Mouse (Mus musculus) adrenal gland, adult 10 weeks (tissue): ENCODE results near the gene Disp2. TPM values are rescaled to one million over a fixed set of nuclear protein-coding genes. Genes with fewer than 3 reads are reported as not detected.

Source experiments
- polyA plus RNA-seq: library from polyadenylated mRNA; stranded (reverse); fragments of 350-450 nt; fragmentation: Illumina TruSeq; extraction: RNeasy Lipid Tissue Mini Kit (QIAGEN cat#74804); gene quantifications from one replicate; pipeline ENCODE4 v1.2.3, GENCODE M21; 2014; ENCODE audit warnings: low read depth, low replicate concordance

Disp2 gene
- polyA plus RNA-seq, result 11.0 TPM

GRCm38 (mm10) chr2:118779504-118780480 is at the start of gene Disp2:
Disp2 (plus strand) TSS chr2:118779719.

DNA sequence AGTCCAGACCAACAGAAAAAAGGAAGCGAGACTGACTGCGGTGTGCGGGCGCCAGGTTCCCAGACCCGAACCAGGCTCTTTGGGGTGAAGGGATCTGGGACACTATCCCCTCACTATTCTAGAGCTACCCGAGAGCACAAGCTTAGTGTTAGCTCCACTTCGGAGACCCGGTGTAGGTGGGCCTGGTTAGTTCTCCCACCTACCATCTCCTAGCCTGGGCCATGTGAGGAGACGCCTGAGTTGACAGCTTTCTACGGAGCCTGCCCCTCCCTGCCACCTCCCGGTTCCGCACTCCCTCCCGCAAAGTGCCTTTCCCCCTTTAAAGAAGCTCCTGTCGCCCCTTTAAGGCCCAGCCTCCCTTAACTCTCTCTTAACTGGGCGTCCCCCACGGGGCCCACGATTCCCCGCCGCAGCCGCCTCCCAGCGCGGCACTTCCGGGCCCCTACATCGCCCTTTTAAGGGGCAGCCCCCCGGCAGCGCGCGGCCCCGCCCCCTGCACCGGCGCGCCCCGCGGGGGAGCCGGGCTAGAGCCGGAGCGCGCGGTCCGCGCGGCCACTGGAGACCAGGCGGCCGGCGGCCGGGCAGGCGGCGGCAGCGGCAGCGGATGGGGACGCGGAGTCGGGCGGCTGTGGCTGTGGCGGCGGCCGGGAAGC is 34.2 kb upstream of the Disp2 start, which contains the start of gene Inafm2:
Gene Inafm2, plus strand, starts transcription at position 527 of the 653 bp plus-strand sequence.

GRCm38 (mm10) chr2:118761906-118762783 is 17.4 kb upstream of the Disp2 start, which contains the start of gene Ccdc9b:
Ccdc9b (minus strand) TSS chr2:118762661.

DNA sequence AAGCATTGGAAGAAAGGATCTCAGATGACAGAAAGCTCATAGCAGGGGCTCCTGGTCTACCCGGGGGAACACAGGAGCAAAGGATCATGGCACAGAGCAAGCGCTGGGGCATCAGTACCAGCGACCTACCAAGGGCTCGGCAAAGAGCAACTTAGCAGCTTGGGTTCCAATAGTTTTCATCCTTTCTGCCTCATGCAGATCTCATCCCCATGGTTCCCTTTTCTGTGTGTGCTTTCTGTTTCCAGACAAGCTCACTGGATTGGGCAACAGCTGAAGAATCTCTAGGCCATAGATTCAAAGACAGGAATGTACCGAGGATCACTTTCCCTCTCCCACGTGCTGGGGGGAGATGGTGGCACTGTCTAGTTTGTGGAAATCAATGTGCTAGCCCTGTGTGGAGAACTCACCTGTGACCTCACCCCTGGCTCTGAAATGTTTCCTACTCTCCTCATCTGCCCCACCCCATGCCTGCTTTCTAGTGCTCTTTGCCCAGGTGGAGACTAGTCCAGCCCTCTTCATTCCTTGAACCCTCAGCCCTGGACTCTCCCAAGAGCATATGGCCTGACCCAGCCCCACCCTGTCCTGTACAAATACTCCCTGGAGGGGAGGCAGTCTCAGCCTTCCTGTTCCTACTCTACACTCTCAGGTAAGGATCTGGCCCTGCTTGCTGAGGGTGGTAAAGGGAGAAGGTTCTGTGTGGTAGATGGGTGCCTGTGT is 7.2 kb upstream of the Disp2 start, which contains the start of gene Phgr1:
Gene Phgr1, plus strand, starts transcription at position 612 of the 717 bp plus-strand sequence.

DNA sequence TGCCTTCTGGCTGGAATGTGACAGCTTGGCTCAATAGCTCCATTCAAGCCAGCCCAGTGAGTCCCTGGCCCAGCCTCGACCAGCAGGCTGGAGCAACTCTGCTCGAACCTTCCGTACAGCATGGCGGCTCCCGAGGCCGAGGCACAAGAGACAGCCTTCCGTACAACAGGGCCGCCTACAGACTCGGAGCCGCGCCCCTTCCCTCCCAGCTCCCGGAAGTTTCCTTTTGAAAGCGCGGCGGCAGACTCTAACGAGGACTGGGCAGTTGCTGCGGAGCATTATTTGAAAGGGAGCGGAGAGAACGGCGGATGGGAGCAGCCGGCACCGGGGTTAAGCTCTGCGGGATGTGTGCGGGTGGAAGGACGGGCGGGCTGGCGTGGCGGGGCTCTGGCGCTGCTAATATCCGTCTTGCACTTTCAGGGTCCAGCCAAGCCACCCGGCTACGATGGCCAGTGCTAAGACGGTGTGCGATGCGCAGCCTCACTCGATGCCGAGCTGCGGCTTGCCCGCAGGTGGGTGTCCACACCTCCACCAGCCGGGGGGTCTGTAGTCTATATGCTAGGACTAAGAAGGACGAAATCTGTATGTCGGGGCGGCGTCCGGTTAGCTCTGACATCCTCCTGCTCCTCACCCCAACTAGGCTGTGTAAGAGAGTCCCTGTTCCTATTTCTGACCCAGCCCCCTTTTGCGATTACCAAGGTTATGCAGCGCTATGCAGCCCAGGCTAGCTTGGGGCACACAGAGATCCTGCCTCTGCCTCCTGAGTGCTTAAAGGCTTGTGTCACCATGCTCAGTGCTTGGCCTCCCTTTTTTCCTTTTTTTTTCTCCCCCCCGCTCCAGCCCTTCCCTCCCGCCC is 34.7 kb downstream of the Disp2 start, which contains the start of gene Knstrn:
Gene Knstrn, plus strand, starts transcription at position 23 of the 856 bp plus-strand sequence.

Other genes starting within 250 kb of the Disp2 start
- gene Bmf, start 230.0 kb upstream of the Disp2 start, polyA plus RNA-seq, result 3.0 TPM
- 3.8 TPM for gene Bub1b, start 181.5 kb upstream of the Disp2 start, polyA plus RNA-seq
- 2.3 TPM for gene Pak6, start 116.4 kb upstream of the Disp2 start, polyA plus RNA-seq
- 0.12 TPM for gene Ankrd63, start 75.8 kb upstream of the Disp2 start, polyA plus RNA-seq
- gene Plcb2, start 51.3 kb upstream of the Disp2 start, polyA plus RNA-seq, result 0.64 TPM
- gene Inafm2, start 34.0 kb upstream of the Disp2 start, polyA plus RNA-seq, result 35.5 TPM
- 2.0 TPM for gene Ccdc9b, start 17.1 kb upstream of the Disp2 start, polyA plus RNA-seq
- gene Phgr1, start 7.0 kb upstream of the Disp2 start, polyA plus RNA-seq, result not detected
- 2.3 TPM for gene Knstrn, start 34.3 kb downstream of the Disp2 start, polyA plus RNA-seq
- 81.6 TPM for gene Ivd, start 82.2 kb downstream of the Disp2 start, polyA plus RNA-seq
- gene Bahd1, start 120.7 kb downstream of the Disp2 start, polyA plus RNA-seq, result 7.1 TPM
- 3.5 TPM for gene Chst14, start 146.8 kb downstream of the Disp2 start, polyA plus RNA-seq
- gene Ccdc32, start 249.7 kb downstream of the Disp2 start, polyA plus RNA-seq, result 16.0 TPM